In the genomic region with DNA sequence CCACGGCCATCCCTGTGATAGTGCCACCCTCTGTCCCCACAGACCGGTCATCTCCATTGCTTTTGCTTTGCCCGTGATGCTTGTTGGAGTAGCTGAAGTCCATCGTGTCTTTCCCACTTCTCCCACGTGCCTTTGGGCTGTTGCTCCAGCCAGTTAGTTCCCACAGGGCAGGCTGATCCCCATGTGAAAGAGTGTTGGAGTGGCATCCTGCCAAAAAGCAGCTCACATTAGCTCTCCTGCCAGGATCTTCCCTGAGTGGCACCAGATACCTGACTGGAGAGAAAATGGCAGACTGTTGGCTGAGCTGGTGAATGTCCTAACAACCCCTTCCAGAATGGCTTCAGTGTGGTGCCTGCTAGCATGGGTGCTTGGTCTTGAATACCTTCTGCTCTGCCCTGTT, we compare ENCODE assay signal across 10 mouse cellular contexts. TPM values are rescaled to one million over a fixed set of nuclear protein-coding genes. Genes with fewer than 3 reads are reported as not detected.
DNase-seq lines count a peak whose midpoint lies in the region.
"Had no signal": no experiment of that assay in that cellular context is flagged by ENCODE, and none has a peak within 500 bp of the region (broad histone marks: within the 10 kb centered on the region; RNA-seq: fewer than 3 reads in every experiment).

No protein-coding gene starts in this region.

- intact Hi-C loops in heart, postnatal 10 days (cut with DNase I) = loop anchor here (5.0 kb wide), 1 partner anchor 104 kb away; no protein-coding TSS in a partner anchor

- peak; percentile 35 for DNase-seq in cerebellum, adult 11 months
- no peak for DNase-seq in cerebellum, postnatal 4 days (ENCODE audit: low spot score in 2 of 2)
- DNase-seq in layer of hippocampus, adult 11-12 months (ENCODE audit: low spot score) = peak; percentile 43
- DNase-seq in layer of hippocampus, adult 9-10 months (ENCODE audit: low spot score) = no peak
- peak; percentile 63 for DNase-seq in brain, adult 2 months (ENCODE audit: low read depth, low spot score)
- peak; percentile 70 to 78 for DNase-seq in heart, postnatal 10 days
- no peak for DNase-seq in neural tube, embryonic 10.5 days (ENCODE audit: extremely low spot score, low spot score)
- DNase-seq in urinary bladder, postnatal 10 days (ENCODE audit: low spot score) = no peak
- DNase-seq: layer of hippocampus, postnatal 36 days had no signal

RNA-seq across cellular contexts. Expression of gene Clta, which starts 27.3 kb away (rescaled TPM):
- 100 to 1,000 TPM; 101 to 104 TPM for total RNA-seq in heart, postnatal 10 days (2021)

RNA-seq across cellular contexts. Expression of gene Ccin, which starts 48.2 kb away (rescaled TPM):
- under 1 TPM; 0.12 to 0.22 TPM for total RNA-seq in heart, postnatal 10 days (2021)
- total RNA-seq: common myeloid progenitor, adult 5-6 weeks; layer of hippocampus, postnatal 36 days had no signal

RNA-seq across cellular contexts. Expression of gene Gne, which starts 52.5 kb away (rescaled TPM):
- 10 to 100 TPM; 33.7 to 38.5 TPM for total RNA-seq in heart, postnatal 10 days (2021)

Comparison
In these comparisons a context has a peak if more than half of its experiments do, and no peak if none do; other contexts are left out.
1. DNase-seq: peak in cerebellum, adult 11 months (single experiment), layer of hippocampus, adult 11-12 months (single experiment), brain, adult 2 months (single experiment) and heart, postnatal 10 days (2 of 2); none in cerebellum, postnatal 4 days (0 of 2), layer of hippocampus, adult 9-10 months (single experiment), neural tube, embryonic 10.5 days (single experiment) and urinary bladder, postnatal 10 days (single experiment).